Mouse (Mus musculus) lung, postnatal 0 days (tissue): ENCODE data around the gene Gpr132.

ENCODE experiments used
- CTCF ChIP-seq: IDR thresholded peaks from 2 replicates; pipeline ENCODE4 v1.5.1; 2016; ENCODE audit warnings: antibody characterized with exemption, mild to moderate bottlenecking
- EP300 ChIP-seq: IDR thresholded peaks from 2 replicates; pipeline ENCODE4 v1.6.1; 2016; ENCODE audit warnings: antibody characterized with exemption, mild to moderate bottlenecking, control low read depth

- peak; percentile 33 for TF ChIP-seq CTCF
- TF ChIP-seq EP300 = no peak
Measured at GRCm38 (mm10) chr12:112856338-112856737, 11.7 kb downstream of the Gpr132 start.
